Mouse (Mus musculus): ENCODE data around the gene Chchd6.

- TF ChIP-seq CTCF (IDR thresholded peaks at IDR 0.05; ENCODE audit: insufficient read depth, low read length): no peak
- TF ChIP-seq POLR2A (IDR thresholded peaks at IDR 0.05; ENCODE audit: borderline replicate concordance, extremely low read depth, low read depth, low read length): no peak
Observed at GRCm38 (mm10) chr6:89547951-89548350, 47.5 kb downstream of the Chchd6 start.
